Mouse (Mus musculus) forebrain, embryonic 11.5 days (tissue): Measurements from ENCODE around the gene Mapk14. TPM values are rescaled to one million over a fixed set of nuclear protein-coding genes. Genes with fewer than 3 reads are reported as not detected.

Source experiments
- ATAC-seq: fragments of 200-750 bp; cut with Nextera tagmentation; replicated peaks from 2 replicates; pipeline ENCODE4 v1.8.0; 2017; ENCODE audit warnings: moderate TSS enrichment; ENCODE audit not compliant: low FRiP score
- DNase-seq: peaks from one replicate; pipeline ENCODE4 v3.0.0-alpha.2; 2017; ENCODE audit warnings: low spot score
- H3K27ac ChIP-seq: fragments of 300-500 bp; sonication (generic); 2 replicates; pipeline ENCODE4 v1.5.1; 2014; ENCODE audit warnings: low read depth, low read length
- H3K27me3 ChIP-seq: fragments of 300-500 bp; sonication (generic); 2 replicates; pipeline ENCODE4 v1.6.1; 2014; ENCODE audit warnings: mild to moderate bottlenecking, low read length, mixed read lengths; ENCODE audit not compliant: control insufficient read depth, insufficient read depth
- H3K36me3 ChIP-seq: fragments of 300-500 bp; sonication (generic); 2 replicates; pipeline ENCODE4 v1.6.1; 2014; ENCODE audit warnings: mild to moderate bottlenecking, low read length, moderate library complexity, mixed read lengths; ENCODE audit not compliant: control insufficient read depth, insufficient read depth
- H3K4me1 ChIP-seq: fragments of 300-500 bp; sonication (generic); replicated peaks from 2 replicates; pipeline ENCODE4 v1.6.1; 2014; ENCODE audit warnings: low read length, mixed read lengths; ENCODE audit not compliant: control insufficient read depth, insufficient read depth
- H3K4me2 ChIP-seq: fragments of 300-500 bp; sonication (generic); 2 replicates; pipeline ENCODE4 v1.6.1; 2014; ENCODE audit warnings: low read depth, mild to moderate bottlenecking, low read length, moderate library complexity, mixed read lengths; ENCODE audit not compliant: severe bottlenecking
- H3K4me3 ChIP-seq: fragments of 300-500 bp; sonication (generic); 2 replicates; pipeline ENCODE4 v1.5.1; 2014; ENCODE audit warnings: low read depth, low read length
- H3K9ac ChIP-seq: fragments of 300-500 bp; sonication (generic); 2 replicates; pipeline ENCODE4 v1.6.1; 2014; ENCODE audit warnings: low read length
- H3K9me3 ChIP-seq: fragments of 300-500 bp; sonication (generic); 2 replicates; pipeline ENCODE4 v1.6.1; 2016; ENCODE audit warnings: low read length, mixed read lengths; ENCODE audit not compliant: control insufficient read depth
- WGBS: fragments of 180-500 bp; shearing (Covaris S2); extraction: QIAGEN DNeasy Blood & Tissue Kit; methylation state at CpG from one replicate; pipeline ENCODE4 v1.1.7; 2014; 5-methylcytosine and 5-hydroxymethylcytosine counted together
- polyA plus RNA-seq: library from polyadenylated mRNA; unstranded; fragments of >200 nt; fragmentation: Nextera tagmentation; extraction: Ambion mirVana; gene quantifications from 2 replicates; pipeline ENCODE4 v1.2.1, GENCODE M21; 2014

The Mapk14 gene
- polyA plus RNA-seq, 1 experiment from 2014 or later = 51.7 TPM

- no peak overlapping the region for H3K27ac ChIP-seq
- no peak for ATAC-seq
- no peaks in the 10 kb centered on the region for H3K36me3 ChIP-seq
- no peaks in the 10 kb centered on the region for H3K4me1 ChIP-seq
- no peak for DNase-seq
- no peaks in the 10 kb centered on the region for H3K9me3 ChIP-seq
- 93% methylated on average over 3 of the region's 3 CpGs for WGBS
- no peaks in the 10 kb centered on the region for H3K27me3 ChIP-seq
- no peak overlapping the region for H3K4me2 ChIP-seq
- no peak overlapping the region for H3K4me3 ChIP-seq
- H3K9ac ChIP-seq = no peak overlapping the region
These were observed 85.7 kb downstream of the Mapk14 start for GRCm38 (mm10) chr17:28776817-28777216.

- no peak overlapping the region for H3K27ac ChIP-seq
- H3K36me3 ChIP-seq = no peaks in the 10 kb centered on the region
- H3K4me3 ChIP-seq = no peak overlapping the region
- DNase-seq = no peak
- H3K9me3 ChIP-seq = no peaks in the 10 kb centered on the region
- H3K4me1 ChIP-seq = no peaks in the 10 kb centered on the region
- H3K4me2 ChIP-seq = no peak overlapping the region
- WGBS = 85% methylated on average over 16 of the region's 16 CpGs
- H3K27me3 ChIP-seq = no peaks in the 10 kb centered on the region
- ATAC-seq = no peak
- no peak overlapping the region for H3K9ac ChIP-seq
These were observed 86.3 kb downstream of the Mapk14 start for GRCm38 (mm10) chr17:28777231-28778005.

GRCm38 (mm10) chr17:28779735-28780134 lies 88.6 kb downstream of the Mapk14 start:
- no peak overlapping the region for H3K27ac ChIP-seq
- no peaks in the 10 kb centered on the region for H3K27me3 ChIP-seq
- no peak overlapping the region for H3K4me3 ChIP-seq
- no peaks in the 10 kb centered on the region for H3K4me1 ChIP-seq
- no peak overlapping the region for H3K9ac ChIP-seq
- WGBS = 89% methylated on average over 3 of the region's 3 CpGs
- ATAC-seq (no peak), DNase-seq (no peak)
- no peak overlapping the region for H3K4me2 ChIP-seq
- no peaks in the 10 kb centered on the region for H3K9me3 ChIP-seq
- no peaks in the 10 kb centered on the region for H3K36me3 ChIP-seq

GRCm38 (mm10) chr17:28780836-28781235 lies 89.7 kb downstream of the Mapk14 start:
- Histone ChIP-seq H3K4me1 (no peaks in the 10 kb centered on the region), H3K4me2 (no peak overlapping the region), H3K4me3 (no peak overlapping the region), H3K27me3 (no peaks in the 10 kb centered on the region), H3K36me3 (no peaks in the 10 kb centered on the region), H3K9me3 (no peaks in the 10 kb centered on the region), H3K9ac (no peak overlapping the region), H3K27ac (no peak overlapping the region)
- WGBS = 89% methylated on average over 3 of the region's 3 CpGs
- ATAC-seq (no peak), DNase-seq (no peak)

GRCm38 (mm10) chr17:28781290-28782045 lies 90.3 kb downstream of the Mapk14 start:
- DNase-seq = no peak

GRCm38 (mm10) chr17:28785036-28785435 lies 93.9 kb downstream of the Mapk14 start:
- no peak overlapping the region for H3K9ac ChIP-seq
- DNase-seq = no peak
- no peak for ATAC-seq
- no peaks in the 10 kb centered on the region for H3K36me3 ChIP-seq
- no peak overlapping the region for H3K4me2 ChIP-seq
- H3K4me3 ChIP-seq = no peak overlapping the region
- H3K27me3 ChIP-seq = no peaks in the 10 kb centered on the region
- H3K9me3 ChIP-seq = no peaks in the 10 kb centered on the region
- no peak overlapping the region for H3K27ac ChIP-seq
- H3K4me1 ChIP-seq = no peaks in the 10 kb centered on the region
- 92% methylated on average over 3 of the region's 3 CpGs for WGBS

More at GRCm38 (mm10) chr17:28781290-28782045, 90.3 kb downstream of the Mapk14 start:
- no peak for ATAC-seq
- no peak overlapping the region for H3K4me3 ChIP-seq
- H3K9ac ChIP-seq = no peak overlapping the region
- H3K27ac ChIP-seq = no peak overlapping the region
- H3K36me3 ChIP-seq = no peaks in the 10 kb centered on the region
- H3K9me3 ChIP-seq = no peaks in the 10 kb centered on the region
- H3K4me1 ChIP-seq = no peaks in the 10 kb centered on the region
- H3K27me3 ChIP-seq = no peaks in the 10 kb centered on the region
- WGBS = 47% methylated on average over 9 of the region's 9 CpGs
- H3K4me2 ChIP-seq = no peak overlapping the region

- Histone ChIP-seq H3K9ac (no peak overlapping the region), H3K4me2 (no peak overlapping the region), H3K27ac (no peak overlapping the region), H3K4me1 (no peaks in the 10 kb centered on the region), H3K9me3 (no peaks in the 10 kb centered on the region), H3K36me3 (no peaks in the 10 kb centered on the region), H3K4me3 (no peak overlapping the region), H3K27me3 (no peaks in the 10 kb centered on the region)
- no peak for DNase-seq
- no peak for ATAC-seq
- WGBS = 97% methylated on average over 12 of the region's 12 CpGs
These were observed 96.4 kb downstream of the Mapk14 start for GRCm38 (mm10) chr17:28787507-28787906.

GRCm38 (mm10) chr17:28797031-28797430 lies 105.9 kb downstream of the Mapk14 start:
- Histone ChIP-seq H3K9me3 (no peaks in the 10 kb centered on the region), H3K4me3 (no peak overlapping the region), H3K27ac (no peak overlapping the region), H3K27me3 (no peaks in the 10 kb centered on the region), H3K4me2 (no peak overlapping the region), H3K36me3 (no peaks in the 10 kb centered on the region), H3K4me1 (peaks cover 9% of the 10 kb centered on the region), H3K9ac (no peak overlapping the region)
- DNase-seq (no peak), ATAC-seq (no peak)
- WGBS = 92% methylated on average over 4 of the region's 4 CpGs
